Mouse (Mus musculus): ENCODE measurements around the gene Nsun2. TPM values are rescaled to one million over a fixed set of nuclear protein-coding genes. Genes with fewer than 3 reads are reported as not detected.

The Nsun2 gene
- total RNA-seq, 1 experiment from 2014 or later = 206 TPM

GRCm38 (mm10) chr13:69637657-69638056 lies 104.1 kb downstream of the Nsun2 start:
- no peak for ATAC-seq (replicated peaks in 1 of 2; ENCODE audit: insufficient read depth in 1 of 2, low FRiP score in 2 of 2, low TSS enrichment in 1 of 2, low read depth in 1 of 2, poor library complexity in 2 of 2, severe bottlenecking in 2 of 2)

- ATAC-seq (replicated peaks in 1 of 2; ENCODE audit: insufficient read depth in 1 of 2, low FRiP score in 2 of 2, low TSS enrichment in 1 of 2, low read depth in 1 of 2, poor library complexity in 2 of 2, severe bottlenecking in 2 of 2) = no peak
These were observed 104.6 kb downstream of the Nsun2 start for GRCm38 (mm10) chr13:69638108-69638626.

GRCm38 (mm10) chr13:69639251-69639650 lies 105.7 kb downstream of the Nsun2 start:
- ATAC-seq (replicated peaks in 1 of 2; ENCODE audit: insufficient read depth in 1 of 2, low FRiP score in 2 of 2, low TSS enrichment in 1 of 2, low read depth in 1 of 2, poor library complexity in 2 of 2, severe bottlenecking in 2 of 2) = no peak

GRCm38 (mm10) chr13:69640126-69640525 lies 106.6 kb downstream of the Nsun2 start:
- no peak for ATAC-seq (replicated peaks in 1 of 2; ENCODE audit: insufficient read depth in 1 of 2, low FRiP score in 2 of 2, low TSS enrichment in 1 of 2, low read depth in 1 of 2, poor library complexity in 2 of 2, severe bottlenecking in 2 of 2)

- ATAC-seq (replicated peaks in 1 of 2; ENCODE audit: insufficient read depth in 1 of 2, low FRiP score in 2 of 2, low TSS enrichment in 1 of 2, low read depth in 1 of 2, poor library complexity in 2 of 2, severe bottlenecking in 2 of 2) = no peak
These were observed 107.0 kb downstream of the Nsun2 start for GRCm38 (mm10) chr13:69640541-69640940.

- no peak for ATAC-seq (replicated peaks in 1 of 2; ENCODE audit: insufficient read depth in 1 of 2, low FRiP score in 2 of 2, low TSS enrichment in 1 of 2, low read depth in 1 of 2, poor library complexity in 2 of 2, severe bottlenecking in 2 of 2)
These were observed 107.5 kb downstream of the Nsun2 start for GRCm38 (mm10) chr13:69641017-69641416.

GRCm38 (mm10) chr13:69642656-69643216 lies 109.2 kb downstream of the Nsun2 start:
- 0 out of 4 replicates have a peak, but pooled peaks of 1 of the 2 experiments have one; percentile 12 for ATAC-seq (replicated peaks in 1 of 2; ENCODE audit: insufficient read depth in 1 of 2, low FRiP score in 2 of 2, low TSS enrichment in 1 of 2, low read depth in 1 of 2, poor library complexity in 2 of 2, severe bottlenecking in 2 of 2)

- no peak for ATAC-seq (replicated peaks in 1 of 2; ENCODE audit: insufficient read depth in 1 of 2, low FRiP score in 2 of 2, low TSS enrichment in 1 of 2, low read depth in 1 of 2, poor library complexity in 2 of 2, severe bottlenecking in 2 of 2)
These were observed 110.4 kb downstream of the Nsun2 start for GRCm38 (mm10) chr13:69643937-69644336.

GRCm38 (mm10) chr13:69644427-69645166 lies 111.1 kb downstream of the Nsun2 start:
- ATAC-seq (replicated peaks in 1 of 2; ENCODE audit: insufficient read depth in 1 of 2, low FRiP score in 2 of 2, low TSS enrichment in 1 of 2, low read depth in 1 of 2, poor library complexity in 2 of 2, severe bottlenecking in 2 of 2) = no peak

GRCm38 (mm10) chr13:69645694-69646423 lies 112.3 kb downstream of the Nsun2 start:
- no peak for ATAC-seq (replicated peaks in 1 of 2; ENCODE audit: insufficient read depth in 1 of 2, low FRiP score in 2 of 2, low TSS enrichment in 1 of 2, low read depth in 1 of 2, poor library complexity in 2 of 2, severe bottlenecking in 2 of 2)

GRCm38 (mm10) chr13:69646481-69646880 lies 112.9 kb downstream of the Nsun2 start:
- no peak for ATAC-seq (replicated peaks in 1 of 2; ENCODE audit: insufficient read depth in 1 of 2, low FRiP score in 2 of 2, low TSS enrichment in 1 of 2, low read depth in 1 of 2, poor library complexity in 2 of 2, severe bottlenecking in 2 of 2)

GRCm38 (mm10) chr13:69654508-69654907 lies 121.0 kb downstream of the Nsun2 start:
- no peak for ATAC-seq (replicated peaks in 1 of 2; ENCODE audit: insufficient read depth in 1 of 2, low FRiP score in 2 of 2, low TSS enrichment in 1 of 2, low read depth in 1 of 2, poor library complexity in 2 of 2, severe bottlenecking in 2 of 2)

- ATAC-seq (replicated peaks in 1 of 2; ENCODE audit: insufficient read depth in 1 of 2, low FRiP score in 2 of 2, low TSS enrichment in 1 of 2, low read depth in 1 of 2, poor library complexity in 2 of 2, severe bottlenecking in 2 of 2) = no peak
These were observed 138.6 kb downstream of the Nsun2 start for GRCm38 (mm10) chr13:69672121-69672520.

GRCm38 (mm10) chr13:69672565-69672964 lies 139.0 kb downstream of the Nsun2 start:
- ATAC-seq (replicated peaks in 1 of 2; ENCODE audit: insufficient read depth in 1 of 2, low FRiP score in 2 of 2, low TSS enrichment in 1 of 2, low read depth in 1 of 2, poor library complexity in 2 of 2, severe bottlenecking in 2 of 2) = no peak

GRCm38 (mm10) chr13:69673197-69673920 lies 139.8 kb downstream of the Nsun2 start:
- ATAC-seq (replicated peaks in 1 of 2; ENCODE audit: insufficient read depth in 1 of 2, low FRiP score in 2 of 2, low TSS enrichment in 1 of 2, low read depth in 1 of 2, poor library complexity in 2 of 2, severe bottlenecking in 2 of 2) = no peak

- ATAC-seq (replicated peaks in 1 of 2; ENCODE audit: insufficient read depth in 1 of 2, low FRiP score in 2 of 2, low TSS enrichment in 1 of 2, low read depth in 1 of 2, poor library complexity in 2 of 2, severe bottlenecking in 2 of 2) = no peak
These were observed 140.5 kb downstream of the Nsun2 start for GRCm38 (mm10) chr13:69673921-69674618.

Data from hematopoietic stem cell, adult 5-6 weeks (primary cell).